Mouse (Mus musculus) bone marrow macrophage, adult 2 months (primary cell): ENCODE results near the gene Ntm.

Source experiments
- CTCF ChIP-seq: IDR thresholded peaks from 2 replicates; pipeline ENCODE4 v1.5.1; 2012; ENCODE audit warnings: low read depth, mild to moderate bottlenecking, low read length, moderate library complexity
- POLR2A ChIP-seq: IDR thresholded peaks from 2 replicates; pipeline ENCODE4 v1.6.1; 2012; ENCODE audit warnings: mild to moderate bottlenecking, low read depth, low read length, borderline replicate concordance

- no peak for TF ChIP-seq POLR2A
- no peak for TF ChIP-seq CTCF
Observed at GRCm38 (mm10) chr9:29369621-29370020, 593.3 kb downstream of the Ntm start.
